Mouse (Mus musculus) 3134 (cell line): ENCODE measurements around the gene Ankrd26.

ENCODE experiments used
- DNase-seq: peaks from one replicate; pipeline ENCODE4 v3.0.0-alpha.2; 2011; ENCODE audit warnings: low spot score; ENCODE audit not compliant: insufficient read length; ENCODE audit errors: extremely low read depth

The Ankrd26 gene

DNA sequence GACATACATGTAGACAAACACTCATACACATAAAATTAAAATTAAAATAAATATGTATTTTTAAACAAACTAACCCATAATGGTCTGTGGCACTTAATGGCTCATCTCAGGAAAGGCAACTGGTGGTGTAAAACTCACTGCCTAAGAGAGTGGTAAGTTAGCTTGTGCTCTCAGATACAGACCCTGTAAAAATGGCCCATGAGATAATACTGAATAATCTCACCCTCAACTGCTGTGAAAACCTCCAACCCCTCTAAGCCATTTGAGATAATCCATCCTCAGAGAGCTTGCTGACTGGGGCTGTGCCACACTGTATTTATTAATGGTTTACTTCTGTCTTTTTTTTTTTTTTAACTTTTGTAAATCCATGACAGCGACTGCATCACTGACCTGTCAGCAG lies 79.9 kb downstream of the Ankrd26 start:
- DNase-seq: no peak

DNA sequence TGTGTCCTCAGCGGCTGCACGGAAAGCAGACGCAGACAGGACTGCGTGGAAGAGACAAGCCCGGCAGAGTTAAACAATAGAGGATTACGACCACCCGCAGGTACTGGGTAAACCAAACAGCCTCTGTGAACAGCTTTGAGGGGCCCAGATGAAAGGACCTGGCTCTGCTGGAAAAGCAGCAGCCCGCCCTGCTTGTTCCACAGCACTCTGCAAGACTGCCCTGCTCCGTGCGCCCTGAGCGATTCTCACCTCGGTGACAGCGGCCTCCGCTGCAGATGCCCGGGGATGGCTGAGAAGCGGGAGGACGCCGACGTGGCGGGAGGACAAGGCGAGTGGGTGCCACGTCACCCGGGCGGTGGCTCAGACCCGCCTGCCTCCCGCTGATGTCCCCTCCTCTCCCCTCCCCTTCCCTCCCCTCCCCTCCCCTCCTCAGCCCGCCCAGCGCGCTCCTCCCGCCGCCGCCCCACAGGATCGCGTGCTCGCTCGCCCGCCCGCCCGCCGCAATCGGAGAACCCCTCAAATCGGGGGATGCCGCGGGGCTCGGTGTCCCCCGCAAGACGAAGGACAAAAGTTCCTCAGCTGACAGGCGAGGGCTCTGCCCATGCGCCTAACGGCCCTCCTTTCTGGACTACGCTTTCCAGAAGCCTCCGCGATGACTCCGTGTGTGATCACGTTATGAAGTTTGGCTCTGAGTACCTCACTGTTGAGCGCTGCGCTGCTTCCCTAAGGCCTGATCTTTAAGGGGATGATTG lies 82.9 kb downstream of the Ankrd26 start, which contains the start of gene Zfp9:
Gene Zfp9 (minus strand): TSS at position 364 of the 752 bp plus-strand sequence.
- peak; percentile 90 for DNase-seq

DNA sequence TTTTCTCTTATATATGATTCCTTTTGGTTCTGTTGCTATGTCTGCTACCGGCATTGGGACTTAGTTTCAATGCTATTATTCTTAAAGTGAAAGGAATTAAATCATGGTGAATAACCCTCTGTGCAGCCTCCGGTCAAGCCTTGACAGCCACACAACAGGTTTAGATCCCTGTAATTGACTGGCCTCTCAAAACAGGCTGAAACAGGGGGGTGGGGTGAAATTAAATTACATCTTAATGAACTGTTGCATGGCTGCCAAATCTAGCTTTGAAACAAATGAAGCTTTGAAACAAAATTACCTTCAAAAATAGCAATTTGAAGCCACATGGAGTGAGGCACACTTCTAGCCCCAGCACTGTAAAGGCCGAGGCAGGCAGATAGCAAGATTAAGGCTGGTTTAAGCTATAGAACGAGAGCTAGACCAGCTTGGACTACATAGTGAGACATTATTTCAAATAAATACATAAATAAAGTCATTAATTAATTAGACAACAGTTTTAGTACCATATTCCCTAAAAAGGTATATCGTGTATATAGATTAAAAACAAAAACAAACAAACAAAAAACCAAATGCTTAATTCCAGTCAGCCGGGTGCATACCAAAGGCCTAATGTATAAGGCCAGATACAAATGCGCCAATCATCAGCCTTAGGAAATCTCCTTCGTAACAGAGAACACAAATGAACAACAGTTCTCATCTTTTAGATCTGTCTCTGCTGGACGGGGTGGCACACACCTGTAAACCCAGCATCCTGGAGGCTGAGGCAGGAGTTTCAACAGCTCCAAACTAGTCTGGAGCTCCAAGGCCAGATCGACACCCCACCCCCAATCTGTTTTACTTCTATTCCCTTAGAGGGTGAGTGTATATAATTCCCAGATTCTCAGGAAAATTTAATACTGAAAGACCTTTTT lies 83.9 kb downstream of the Ankrd26 start:
- peak; percentile 17 for DNase-seq

DNA sequence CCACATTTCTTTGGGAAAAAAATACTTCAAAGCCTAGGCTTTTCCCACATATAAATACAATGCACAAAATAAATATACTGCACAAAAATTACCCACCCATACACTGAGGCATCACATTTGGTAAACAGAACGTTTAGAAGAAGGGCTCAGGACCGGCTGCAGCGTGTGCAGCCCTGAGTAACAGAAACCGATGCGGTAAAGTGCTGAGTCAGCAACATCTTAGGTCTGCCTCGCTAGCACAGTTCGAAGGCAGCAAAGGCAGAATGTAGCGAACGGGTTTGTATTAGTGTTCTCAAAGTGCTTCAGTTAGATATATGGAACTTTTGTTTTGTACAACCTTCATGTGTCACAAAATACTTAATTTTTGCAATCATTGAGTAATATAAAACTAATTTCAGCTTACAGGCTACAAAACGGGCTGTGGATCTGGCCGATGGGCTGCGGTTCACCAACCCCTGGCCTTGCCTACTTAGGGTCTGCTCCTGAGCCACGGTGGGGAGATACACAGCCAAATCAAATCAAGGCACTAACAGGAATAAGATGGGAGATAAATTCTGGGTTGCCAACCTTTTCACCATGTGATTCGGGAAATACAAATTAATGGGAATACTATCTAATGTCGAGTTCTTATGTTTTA lies 99.8 kb downstream of the Ankrd26 start:
- DNase-seq: no peak

DNA sequence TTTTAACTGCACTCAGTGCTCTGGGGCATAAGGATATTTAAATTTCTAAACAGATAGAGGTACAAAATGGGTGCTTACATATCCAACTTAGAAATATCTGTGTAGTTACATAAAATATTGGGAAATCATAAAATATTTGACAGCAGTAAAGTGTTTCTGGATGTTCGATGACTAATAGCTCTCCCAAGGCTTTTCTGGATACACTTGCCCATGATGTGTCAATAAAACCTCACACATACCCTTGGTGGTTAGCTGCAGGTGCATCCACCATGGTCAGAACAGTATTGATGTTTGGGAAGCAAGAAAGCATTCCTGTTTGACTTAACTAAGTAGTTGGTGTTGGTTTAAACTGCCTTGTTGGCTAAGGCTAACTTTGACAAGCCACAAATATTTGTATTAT lies 104.3 kb downstream of the Ankrd26 start:
- no peak for DNase-seq

DNA sequence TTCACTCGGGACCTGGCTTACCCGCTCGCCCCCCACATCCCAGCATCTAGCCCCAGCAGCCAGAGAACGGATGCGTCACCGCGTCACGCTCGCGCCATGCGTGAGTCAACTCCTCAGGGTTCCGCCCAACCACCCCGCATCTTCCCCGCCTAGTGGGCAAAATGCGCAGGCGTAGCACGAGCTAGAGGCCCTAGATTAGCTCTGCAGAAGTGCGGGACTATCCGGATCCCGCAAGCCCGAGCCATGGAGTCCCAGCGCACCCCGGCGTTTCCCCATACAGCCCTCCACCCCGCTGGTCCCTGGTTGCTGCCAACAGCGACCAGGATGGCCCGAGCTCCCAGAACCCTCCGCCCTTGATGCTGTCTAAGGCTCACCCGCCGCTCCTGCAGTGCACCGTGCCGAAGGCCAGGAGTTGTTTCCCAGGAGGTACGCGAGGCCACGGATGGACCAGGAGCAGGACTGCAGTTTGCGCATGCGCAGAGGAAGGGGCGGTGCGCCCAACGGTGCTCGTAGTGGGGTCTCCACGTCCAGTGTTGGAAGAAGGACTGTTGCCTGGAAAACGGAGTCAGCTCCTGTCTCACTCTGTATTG lies 106.9 kb downstream of the Ankrd26 start, which contains the start of gene Zfp248:
Gene Zfp248 (minus strand): TSS at position 487 of the 590 bp plus-strand sequence.
- peak; percentile 94 for DNase-seq

DNA sequence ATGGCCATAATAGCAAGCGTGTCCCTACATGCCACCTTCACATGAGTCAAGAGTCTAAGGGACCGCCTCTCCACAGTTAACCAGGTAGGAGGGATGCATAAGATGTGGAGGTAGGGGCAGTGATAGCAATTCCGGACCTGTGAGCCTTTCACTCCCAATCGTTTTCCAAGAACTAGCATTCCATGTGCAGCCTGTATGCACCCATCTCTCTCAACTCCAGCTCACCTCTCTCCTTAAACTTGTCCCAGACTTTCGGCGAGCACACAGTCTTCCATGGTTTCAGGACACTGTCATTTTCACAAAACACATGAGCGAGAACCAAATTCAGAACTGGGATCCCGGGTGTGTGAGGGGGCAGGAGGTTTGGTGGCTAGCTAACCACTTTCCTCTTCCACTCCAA lies 107.6 kb downstream of the Ankrd26 start:
- no peak for DNase-seq
